Mouse (Mus musculus) myocyte (in vitro differentiated cells): ENCODE data around the gene Pja2.

Experiments used
- MAX ChIP-seq: IDR thresholded peaks from one replicate; pipeline ENCODE4 v1.6.1; 2011; ENCODE audit warnings: low read depth, mild to moderate bottlenecking, control low read depth
- MYOD1 ChIP-seq, 3 experiments: IDR thresholded peaks; one replicate each; pipeline ENCODE4 v1.6.1; 2011; ENCODE audit warnings: control low read depth in 2 of 3, low read depth in 2 of 3, mild to moderate bottlenecking in 2 of 3, moderate library complexity in 1 of 3; ENCODE audit not compliant: insufficient read length in 2 of 3, control insufficient read depth in 1 of 3
- POLR2A ChIP-seq: IDR thresholded peaks from one replicate; pipeline ENCODE4 v1.6.1; 2011; ENCODE audit warnings: low read depth, mild to moderate bottlenecking, control low read depth, moderate library complexity; ENCODE audit not compliant: insufficient read length
- POLR2AphosphoS2 ChIP-seq: IDR thresholded peaks from one replicate; pipeline ENCODE4 v1.6.1; 2011; ENCODE audit warnings: low read depth, control low read depth; ENCODE audit not compliant: insufficient read length
- SRF ChIP-seq: IDR thresholded peaks from one replicate; pipeline ENCODE4 v1.6.1; 2011; ENCODE audit warnings: low read depth; ENCODE audit not compliant: control insufficient read depth, insufficient read length
- TCF12 ChIP-seq: IDR thresholded peaks from one replicate; pipeline ENCODE4 v1.6.1; 2011; ENCODE audit warnings: mild to moderate bottlenecking, control low read depth; ENCODE audit not compliant: poor library complexity, insufficient read depth, severe bottlenecking
- TCF3 ChIP-seq: IDR thresholded peaks from one replicate; pipeline ENCODE4 v1.6.1; 2011; ENCODE audit warnings: low read depth, control low read depth; ENCODE audit not compliant: insufficient read length
- USF1 ChIP-seq: IDR thresholded peaks from one replicate; pipeline ENCODE4 v1.6.1; 2011; ENCODE audit warnings: low read depth, mild to moderate bottlenecking, control low read depth, moderate library complexity

GRCm38 (mm10) chr17:64344576-64345172, 13.0 kb upstream of the Pja2 start:
- TF ChIP-seq MAX (no peak), TCF3 (no peak), POLR2A (no peak), TCF12 (no peak), POLR2AphosphoS2 (no peak), SRF (no peak), MYOD1 (IDR thresholded peaks at IDR 0.05; ENCODE audit: control insufficient read depth in 1 of 3, insufficient read length in 2 of 3, low read depth in 2 of 3) (no peak), USF1 (no peak)
